ENCODE assay signal across 22 mouse cellular contexts in the genomic region with DNA sequence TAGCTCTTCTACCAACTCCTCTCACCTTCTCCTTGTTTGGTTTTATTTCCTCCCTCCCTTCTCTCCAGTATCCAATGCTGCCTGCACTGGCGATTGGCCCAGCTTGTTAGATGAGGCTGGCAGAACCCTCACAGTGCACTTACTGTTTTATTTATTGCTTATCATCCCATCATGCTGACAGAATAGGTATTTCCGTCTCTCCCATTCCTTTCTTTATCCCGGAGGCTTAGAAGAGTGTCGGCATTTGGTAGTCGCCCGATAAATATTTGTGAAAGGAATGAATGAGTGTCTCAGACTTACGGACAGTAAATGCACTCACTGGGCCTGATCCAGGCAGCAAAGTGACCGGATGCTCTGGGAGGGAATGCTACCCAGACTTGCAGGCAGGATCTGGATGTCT.
DNase-seq lines count a peak whose midpoint lies in the region; ATAC-seq lines count a peak whose summit lies in the region.
"Had no signal": no experiment of that assay in that cellular context is flagged by ENCODE, and none has a peak within 500 bp of the region (broad histone marks: within the 10 kb centered on the region; RNA-seq: fewer than 3 reads in every experiment).

No protein-coding gene starts in this region.

- DNase-seq in midbrain, embryonic 11.5 days (ENCODE audit: low spot score, missing footprints), result peak; percentile 19
- peak; percentile 28 for DNase-seq in NIH3T3 (ENCODE audit: low read depth)
- DNase-seq in T-cell, adult 2 months (ENCODE audit: low spot score), result no peak
- DNase-seq in spleen, postnatal 36 days (ENCODE audit: low spot score in 2 of 2), result no peak
- DNase-seq: adrenal gland, postnatal 10 days; adrenal gland, postnatal 36 days; B cell, adult 2 months; cerebellum, adult 18-20 months; cerebellum, adult 9-10 months; cerebellum, postnatal 14 days; forebrain, postnatal 0 days; gastrocnemius, postnatal 10 days; gastrocnemius, postnatal 36 days had no signal

- no peaks in the 10 kb centered on the region for H3K27me3 ChIP-seq in midbrain, embryonic 11.5 days (ENCODE audit: control insufficient read depth, insufficient read depth, low read length)
- no peaks in the 10 kb centered on the region for H3K27me3 ChIP-seq in midbrain, embryonic 13.5 days
- H3K27me3 ChIP-seq in stomach, embryonic 16.5 days (ENCODE audit: control insufficient read depth, insufficient read depth, low read length), result no peaks in the 10 kb centered on the region
- H3K27me3 ChIP-seq: CH12.LX; hindbrain, embryonic 12.5 days; hindbrain, embryonic 15.5 days; intestine, embryonic 15.5 days had no signal

- no peaks in the 10 kb centered on the region for H3K36me3 ChIP-seq in midbrain, embryonic 11.5 days (ENCODE audit: control insufficient read depth, insufficient read depth, low read length)
- no peaks in the 10 kb centered on the region for H3K36me3 ChIP-seq in midbrain, embryonic 13.5 days
- no peaks in the 10 kb centered on the region for H3K36me3 ChIP-seq in stomach, embryonic 16.5 days (ENCODE audit: control insufficient read depth, insufficient read depth, low read length)
- H3K36me3 ChIP-seq: G1E; hindbrain, embryonic 12.5 days; hindbrain, embryonic 15.5 days; intestine, embryonic 15.5 days had no signal

- ATAC-seq in midbrain, embryonic 11.5 days (ENCODE audit: low FRiP score), result no peak
- ATAC-seq in midbrain, embryonic 13.5 days, result no peak
- ATAC-seq in stomach, embryonic 16.5 days (ENCODE audit: insufficient read depth, low FRiP score), result peak; percentile 56; the same call in 1 of the 2 replicates
- ATAC-seq: forebrain, embryonic 14.5 days; forebrain, postnatal 0 days; intestine, embryonic 15.5 days had no signal

- 90% methylated on average over 8 of the region's 8 CpGs for WGBS in midbrain, embryonic 11.5 days
- WGBS in midbrain, embryonic 13.5 days, result 89% methylated on average over 8 of the region's 8 CpGs
- 44% methylated on average over 8 of the region's 8 CpGs for WGBS in stomach, embryonic 16.5 days

- no peak overlapping the region for H3K4me3 ChIP-seq in midbrain, embryonic 11.5 days (ENCODE audit: low read depth, low read length)
- H3K4me3 ChIP-seq in midbrain, embryonic 13.5 days (replicated peaks), result no peak overlapping the region
- H3K4me3 ChIP-seq in stomach, embryonic 16.5 days (replicated peaks; ENCODE audit: low read length), result no peak overlapping the region
- H3K4me3 ChIP-seq: hindbrain, embryonic 12.5 days; hindbrain, embryonic 15.5 days; intestine, embryonic 15.5 days had no signal

- H3K9me3 ChIP-seq in midbrain, embryonic 11.5 days (ENCODE audit: control insufficient read depth, low read length), result no peaks in the 10 kb centered on the region; the same call in 1 of the 2 replicates
- no peaks in the 10 kb centered on the region; the same call in 1 of the 2 replicates for H3K9me3 ChIP-seq in midbrain, embryonic 13.5 days
- 0 out of 2 replicates have a peak, but pooled peaks cover 8% of the 10 kb centered on the region for H3K9me3 ChIP-seq in stomach, embryonic 16.5 days (replicated peaks; ENCODE audit: control insufficient read depth, low read length)
- H3K9me3 ChIP-seq: intestine, embryonic 15.5 days had no signal

- no peak overlapping the region for H3K27ac ChIP-seq in midbrain, embryonic 11.5 days (ENCODE audit: low read depth, low read length)
- H3K27ac ChIP-seq in midbrain, embryonic 13.5 days, result no peak overlapping the region
- H3K27ac ChIP-seq in stomach, embryonic 16.5 days (ENCODE audit: low read length), result peak overlapping the region; percentile 42
- H3K27ac ChIP-seq: hindbrain, embryonic 12.5 days; hindbrain, embryonic 15.5 days; intestine, embryonic 15.5 days had no signal

- no peaks in the 10 kb centered on the region for H3K4me1 ChIP-seq in midbrain, embryonic 11.5 days (ENCODE audit: control insufficient read depth, insufficient read depth, low read length)
- no peaks in the 10 kb centered on the region for H3K4me1 ChIP-seq in midbrain, embryonic 13.5 days (replicated peaks)
- no peaks in the 10 kb centered on the region; the same call in 1 of the 2 replicates for H3K4me1 ChIP-seq in stomach, embryonic 16.5 days (ENCODE audit: control insufficient read depth, insufficient read depth, low read length)
- H3K4me1 ChIP-seq: intestine, embryonic 15.5 days had no signal

- no peak overlapping the region for H3K4me2 ChIP-seq in midbrain, embryonic 11.5 days
- H3K4me2 ChIP-seq in midbrain, embryonic 13.5 days (replicated peaks), result no peak overlapping the region
- H3K4me2 ChIP-seq in stomach, embryonic 16.5 days (ENCODE audit: low read depth, low read length), result no peak overlapping the region
- H3K4me2 ChIP-seq: heart, embryonic 11.5 days; hindbrain, embryonic 12.5 days; hindbrain, embryonic 15.5 days; intestine, embryonic 15.5 days had no signal

- H3K9ac ChIP-seq in midbrain, embryonic 11.5 days (ENCODE audit: low read length), result no peak overlapping the region
- no peak overlapping the region for H3K9ac ChIP-seq in midbrain, embryonic 13.5 days (replicated peaks)
- H3K9ac ChIP-seq in stomach, embryonic 16.5 days (ENCODE audit: low read length), result no peak overlapping the region
- H3K9ac ChIP-seq: forebrain, postnatal 0 days; hindbrain, embryonic 12.5 days; hindbrain, embryonic 15.5 days; intestine, embryonic 15.5 days had no signal

Comparison
In these comparisons a context has a peak if more than half of its experiments do, and no peak if none do; other contexts are left out.
1. DNase-seq: peak in midbrain, embryonic 11.5 days (single experiment) and NIH3T3 (single experiment); none in T-cell, adult 2 months (single experiment) and spleen, postnatal 36 days (0 of 2).